Mouse (Mus musculus) spleen, adult 2 months (tissue): ENCODE data around the gene Spaca6.

Experiments used
- CTCF ChIP-seq: fragments of 200-500 bp; IDR thresholded peaks from 2 replicates; pipeline ENCODE4 v1.5.1; 2011; ENCODE audit warnings: mild to moderate bottlenecking, inconsistent platforms; ENCODE audit not compliant: insufficient read depth, insufficient read length, insufficient replicate concordance; ENCODE audit errors: extremely low read depth
- POLR2A ChIP-seq: fragments of 200-500 bp; IDR thresholded peaks from 2 replicates; pipeline ENCODE4 v1.6.1; 2011; ENCODE audit warnings: low read depth, low read length, inconsistent platforms

DNA sequence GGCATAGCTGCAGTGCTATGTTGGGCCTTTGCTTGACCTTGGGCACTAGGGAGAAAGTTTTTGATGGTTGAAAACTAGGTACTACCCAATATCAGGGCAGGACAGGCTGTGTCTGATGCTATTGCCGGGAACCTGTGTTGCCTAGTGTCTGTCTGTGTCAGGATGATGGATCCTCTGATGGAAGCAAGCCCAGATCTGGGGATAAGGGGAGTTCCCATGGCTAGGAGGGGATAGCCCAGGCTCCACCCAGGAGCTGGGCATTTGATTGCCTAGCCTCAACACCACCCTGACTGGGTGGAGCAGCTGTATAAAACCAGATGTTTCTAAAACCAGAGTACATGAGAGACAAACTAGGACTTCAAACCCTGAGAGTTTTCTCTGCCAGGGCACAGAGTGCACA lies 29.7 kb downstream of the Spaca6 start:
- TF ChIP-seq CTCF: no peak
- no peak for TF ChIP-seq POLR2A
